Mouse (Mus musculus) G1E (cell line): ENCODE measurements around the gene Gja5.

Source experiments
- CTCF ChIP-seq: IDR thresholded peaks from 2 replicates; pipeline ENCODE4 v1.5.1; 2012; ENCODE audit warnings: low read depth, low read length, inconsistent platforms, mixed read lengths
- POLR2AphosphoS5 ChIP-seq: IDR thresholded peaks from 2 replicates; pipeline ENCODE4 v1.6.1; 2012; ENCODE audit warnings: low read depth, low read length, inconsistent platforms; ENCODE audit not compliant: insufficient replicate concordance

- TF ChIP-seq POLR2AphosphoS5 (no peak), CTCF (no peak)
These were observed 25.0 kb upstream of the Gja5 start for GRCm38 (mm10) chr3:96879536-96879935.
